Mouse (Mus musculus) adrenal gland, postnatal 14 days (tissue): ENCODE measurements around the gene Mterf1a. TPM values are rescaled to one million over a fixed set of nuclear protein-coding genes. Genes with fewer than 3 reads are reported as not detected.

Experiments
- total RNA-seq: library from RNA; stranded (reverse); gene quantifications from 2 replicates; pipeline ENCODE4 v1.2.3, GENCODE M21; 2021

Mterf1a gene
- total RNA-seq, 1 experiment from 2014 or later: 6.1 TPM

Other genes with a start within 250 kb of the Mterf1a start
- not detected in 2 replicates for gene Tmbim7, start 242.8 kb downstream of the Mterf1a start, total RNA-seq
- gene Gatad1, start 236.7 kb downstream of the Mterf1a start, total RNA-seq: 145 and 146 TPM in 2 replicates
- gene Ankib1, start 91.0 kb downstream of the Mterf1a start, total RNA-seq: 57.7 and 58.3 TPM in 2 replicates
- gene Krit1, start 90.7 kb downstream of the Mterf1a start, total RNA-seq: 45.3 and 49.4 TPM in 2 replicates
- gene Lrrd1, start 48.8 kb downstream of the Mterf1a start, total RNA-seq: not detected in 2 replicates
- gene Akap9, start 34.1 kb upstream of the Mterf1a start, total RNA-seq: 57.7 and 59.5 TPM in 2 replicates
- 34.6 and 43.6 TPM in 2 replicates for gene Cyp51, start 210.8 kb upstream of the Mterf1a start, total RNA-seq